Mouse (Mus musculus): ENCODE measurements around the gene Pnpla6.

DNA sequence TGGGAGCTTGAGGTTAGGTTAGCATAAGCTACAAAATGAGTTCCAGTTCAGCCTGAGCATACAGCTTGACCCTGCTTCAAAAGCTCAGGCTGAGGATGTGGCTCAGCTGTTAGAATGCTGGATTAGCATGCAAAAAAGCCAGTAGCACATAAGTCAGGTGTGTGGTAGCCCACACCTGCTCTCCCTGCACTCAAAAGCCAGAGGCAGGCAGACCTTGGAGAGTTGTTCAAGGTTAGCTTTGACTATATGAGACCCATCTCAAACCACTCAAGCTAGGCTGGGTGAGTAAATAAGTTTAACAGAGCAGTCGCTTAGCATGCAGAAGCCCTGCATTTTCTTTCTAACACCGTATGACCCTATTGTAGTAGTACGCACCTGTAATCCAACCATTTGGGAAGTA, 59.4 kb downstream of the Pnpla6 start:
- TF ChIP-seq CTCF (IDR thresholded peaks at IDR 0.05; ENCODE audit: low read depth, low read length) (no peak), EP300 (IDR thresholded peaks at IDR 0.05; ENCODE audit: insufficient read depth, low read depth, low read length) (0 out of 2 replicates have a peak, but pooled peaks have one; percentile 37)

All from ES-Bruce4 (cell line).